ENCODE assay signal across 12 mouse cellular contexts in genomic region chr9:121706029-121706675, GRCm38 (mm10). TPM values are rescaled to one million over a fixed set of nuclear protein-coding genes. Genes with fewer than 3 reads are reported as not detected.
DNase-seq lines count a peak whose midpoint lies in the region; ATAC-seq lines count a peak whose summit lies in the region.
"Had no signal": no experiment of that assay in that cellular context is flagged by ENCODE, and none has a peak within 500 bp of the region (broad histone marks: within the 10 kb centered on the region; RNA-seq: fewer than 3 reads in every experiment).

No protein-coding gene starts in this region.

- no peak for ATAC-seq in heart, embryonic 14.5 days (ENCODE audit: insufficient number of reproducible peaks, insufficient read depth, low FRiP score, low read depth)
- no peak for ATAC-seq in intestine, embryonic 16.5 days
- no peak for ATAC-seq in stomach, embryonic 14.5 days (ENCODE audit: insufficient number of reproducible peaks, insufficient read depth, low FRiP score, low read depth)

- peaks cover 10 to 25% of the 10 kb centered on the region in 2 experiments for H3K4me1 ChIP-seq in heart, embryonic 14.5 days (ENCODE audit: control insufficient read depth in 2 of 2, insufficient read depth in 2 of 2, low read length in 2 of 2)
- peaks cover 18% of the 10 kb centered on the region for H3K4me1 ChIP-seq in intestine, embryonic 16.5 days (ENCODE audit: control insufficient read depth, insufficient read depth, low read length)
- H3K4me1 ChIP-seq in stomach, embryonic 14.5 days (ENCODE audit: control insufficient read depth, insufficient read depth, low read length) = peaks cover 15% of the 10 kb centered on the region

- peak overlapping the region; percentile 68; the same call in 1 of the 2 replicates for H3K9ac ChIP-seq in heart, embryonic 14.5 days (ENCODE audit: low read length)
- H3K9ac ChIP-seq in intestine, embryonic 16.5 days (ENCODE audit: low read depth, low read length) = no peak overlapping the region
- H3K9ac ChIP-seq in stomach, embryonic 14.5 days (replicated peaks; ENCODE audit: low read depth, low read length) = no peak overlapping the region

- no peak for DNase-seq in heart, postnatal 25 days (ENCODE audit: low spot score)
- peak; percentile 36 for DNase-seq in testis, postnatal 10 days (ENCODE audit: low spot score)
- no peak for DNase-seq in testis, postnatal 14 days (ENCODE audit: low spot score)
- no peak for DNase-seq in natural killer cell, adult 2 months (ENCODE audit: low spot score in 2 of 2)
- no peak for DNase-seq in kidney, adult 8-10 months
- DNase-seq: adrenal gland, adult 2 months; cerebellum, postnatal 14 days; kidney, adult 2 months; right cerebral cortex, postnatal 25 days had no signal

- H3K9me3 ChIP-seq in heart, embryonic 14.5 days (ENCODE audit: control insufficient read depth, low read length) = no peaks in the 10 kb centered on the region
- no peaks in the 10 kb centered on the region for H3K9me3 ChIP-seq in intestine, embryonic 16.5 days (ENCODE audit: control insufficient read depth, low read length)
- H3K9me3 ChIP-seq in stomach, embryonic 14.5 days (ENCODE audit: control insufficient read depth, low read depth, low read length) = no peaks in the 10 kb centered on the region

- intact Hi-C loops in heart, postnatal 25 days (cut with DNase I) = no loop called here

- no peak overlapping the region for H3K27ac ChIP-seq in heart, embryonic 14.5 days (replicated peaks in 1 of 2; ENCODE audit: control insufficient read depth in 1 of 2, insufficient read depth in 1 of 2, low read depth in 2 of 2, low read length in 2 of 2)
- H3K27ac ChIP-seq in intestine, embryonic 16.5 days (ENCODE audit: low read length) = peak overlapping the region; percentile 96; the same call in 1 of the 2 replicates
- no peak overlapping the region for H3K27ac ChIP-seq in stomach, embryonic 14.5 days (ENCODE audit: low read length)

- H3K36me3 ChIP-seq in heart, embryonic 14.5 days (ENCODE audit: control insufficient read depth, insufficient read depth, low read length) = no peaks in the 10 kb centered on the region
- no peaks in the 10 kb centered on the region for H3K36me3 ChIP-seq in intestine, embryonic 16.5 days (ENCODE audit: control insufficient read depth, insufficient read depth, low read length)
- no peaks in the 10 kb centered on the region for H3K36me3 ChIP-seq in stomach, embryonic 14.5 days (ENCODE audit: control insufficient read depth, insufficient read depth, low read length)

- H3K4me2 ChIP-seq in heart, embryonic 14.5 days (ENCODE audit: low read length) = peak overlapping the region; percentile 80; the same call in 1 of the 2 replicates
- H3K4me2 ChIP-seq in intestine, embryonic 16.5 days (ENCODE audit: low read depth, low read length) = no peak overlapping the region
- 0 out of 2 replicates have a peak overlapping the region, but pooled peaks have one; percentile 90 for H3K4me2 ChIP-seq in stomach, embryonic 14.5 days (replicated peaks; ENCODE audit: low read depth, low read length)

- no peaks in the 10 kb centered on the region for H3K27me3 ChIP-seq in heart, embryonic 14.5 days (ENCODE audit: control insufficient read depth, insufficient read depth, low read length)
- H3K27me3 ChIP-seq in intestine, embryonic 16.5 days (replicated peaks; ENCODE audit: control insufficient read depth, insufficient read depth, low read length) = no peaks in the 10 kb centered on the region
- H3K27me3 ChIP-seq in stomach, embryonic 14.5 days (ENCODE audit: control insufficient read depth, insufficient read depth, low read length) = no peaks in the 10 kb centered on the region

- no peak overlapping the region for H3K4me3 ChIP-seq in heart, embryonic 14.5 days (ENCODE audit: control insufficient read depth in 1 of 2, insufficient read depth in 1 of 2, low read depth in 1 of 2, low read length in 2 of 2)
- H3K4me3 ChIP-seq in intestine, embryonic 16.5 days (ENCODE audit: low read length) = no peak overlapping the region
- H3K4me3 ChIP-seq in stomach, embryonic 14.5 days (ENCODE audit: low read depth, low read length) = no peak overlapping the region

- 73% methylated on average over 6 of the region's 6 CpGs for WGBS in heart, embryonic 14.5 days
- WGBS in intestine, embryonic 16.5 days = 81% methylated on average over 6 of the region's 6 CpGs
- 70% methylated on average over 6 of the region's 6 CpGs for WGBS in stomach, embryonic 14.5 days

RNA-seq across cellular contexts. Expression of gene Sec22c, which starts 0.9 kb away (rescaled TPM):
- polyA plus RNA-seq in heart, embryonic 14.5 days (2014; fragmentation: Nextera tagmentation; extraction: Ambion mirVana) = 4.4 and 4.9 TPM in 2 replicates
- 1 to 10 TPM; 4.6 to 6.8 TPM for total RNA-seq in heart, postnatal 25 days (2021)
- polyA plus RNA-seq in intestine, embryonic 16.5 days (2015; fragmentation: Nextera tagmentation; extraction: Ambion mirVana) = 16.1 and 16.4 TPM in 2 replicates
- polyA plus RNA-seq in stomach, embryonic 14.5 days (2014; fragmentation: Nextera tagmentation; extraction: Ambion mirVana) = 10.1 and 12.4 TPM in 2 replicates

RNA-seq across cellular contexts. Expression of gene Ss18l2, which starts 4.0 kb away (rescaled TPM):
- 227 and 237 TPM in 2 replicates for polyA plus RNA-seq in heart, embryonic 14.5 days (2014; fragmentation: Nextera tagmentation; extraction: Ambion mirVana)
- 100 to 1,000 TPM; 138 to 145 TPM for total RNA-seq in heart, postnatal 25 days (2021)
- 124 and 144 TPM in 2 replicates for polyA plus RNA-seq in intestine, embryonic 16.5 days (2015; fragmentation: Nextera tagmentation; extraction: Ambion mirVana)
- 136 TPM in 2 replicates for polyA plus RNA-seq in stomach, embryonic 14.5 days (2014; fragmentation: Nextera tagmentation; extraction: Ambion mirVana)

RNA-seq across cellular contexts. Expression of gene Nktr, which starts 12.8 kb away (rescaled TPM):
- 48.7 and 50.4 TPM in 2 replicates for polyA plus RNA-seq in heart, embryonic 14.5 days (2014; fragmentation: Nextera tagmentation; extraction: Ambion mirVana)
- total RNA-seq in heart, postnatal 25 days (2021) = 10 to 100 TPM; 29.1 to 38.1 TPM
- 44.8 and 46.3 TPM in 2 replicates for polyA plus RNA-seq in intestine, embryonic 16.5 days (2015; fragmentation: Nextera tagmentation; extraction: Ambion mirVana)
- 88.1 and 102 TPM in 2 replicates for polyA plus RNA-seq in stomach, embryonic 14.5 days (2014; fragmentation: Nextera tagmentation; extraction: Ambion mirVana)

RNA-seq across cellular contexts. Expression of gene Zfp651, which starts 53.0 kb away (rescaled TPM):
- 14.0 and 16.5 TPM in 2 replicates for polyA plus RNA-seq in heart, embryonic 14.5 days (2014; fragmentation: Nextera tagmentation; extraction: Ambion mirVana)
- total RNA-seq in heart, postnatal 25 days (2021) = 100 to 1,000 TPM; 116 to 128 TPM
- 4.0 and 4.8 TPM in 2 replicates for polyA plus RNA-seq in intestine, embryonic 16.5 days (2015; fragmentation: Nextera tagmentation; extraction: Ambion mirVana)
- 12.5 and 13.7 TPM in 2 replicates for polyA plus RNA-seq in stomach, embryonic 14.5 days (2014; fragmentation: Nextera tagmentation; extraction: Ambion mirVana)
